Mouse (Mus musculus): ENCODE measurements around the gene Myh7. TPM values are rescaled to one million over a fixed set of nuclear protein-coding genes. Genes with fewer than 3 reads are reported as not detected.

The Myh7 gene
- polyA plus RNA-seq, 1 experiment from 2014 or later = 2.6 TPM

DNA sequence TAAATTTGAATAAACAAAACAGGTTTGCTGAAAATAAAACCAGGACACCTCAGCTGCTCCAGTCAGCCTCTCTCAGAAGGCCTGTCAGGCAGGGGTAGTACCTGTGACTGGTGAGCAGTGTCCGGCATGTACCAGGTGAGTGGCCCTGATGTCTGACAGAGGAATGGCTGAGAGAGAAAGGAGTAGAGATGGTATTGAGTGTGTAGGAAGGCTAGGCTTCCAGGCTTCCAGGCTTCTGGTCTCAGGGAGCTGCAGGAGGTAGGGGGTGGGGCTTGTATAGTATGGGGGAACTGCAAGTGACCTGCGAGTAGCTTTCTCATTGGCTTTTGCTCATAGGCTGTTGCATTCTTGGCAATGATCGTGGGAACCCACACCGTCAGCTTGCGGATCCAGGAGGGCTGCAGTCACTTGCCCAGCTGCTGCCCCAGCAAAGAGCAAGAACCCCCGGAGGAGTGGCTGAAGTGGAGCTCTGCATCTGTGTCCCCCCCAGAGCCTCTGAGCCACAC, 61.7 kb downstream of the Myh7 start, which contains the start of gene Il25:
Gene Il25, plus strand, starts transcription at position 51 of the 506 bp plus-strand sequence.
- H3K27ac ChIP-seq (ENCODE audit: low read length) = no peak within 1 kb of the TSS
- 36% methylated on average over 6 of the region's 6 CpGs for WGBS
- peaks cover 14% of the 10 kb centered on the region for H3K4me1 ChIP-seq (ENCODE audit: control insufficient read depth, insufficient read depth, low read length)
- H3K9me3 ChIP-seq (ENCODE audit: control insufficient read depth, low read length) = no peaks in the 10 kb centered on the region
- H3K4me3 ChIP-seq (ENCODE audit: low read length) = no peak within 1 kb of the TSS
- H3K9ac ChIP-seq (ENCODE audit: low read depth, low read length) = peak within 1 kb of the TSS; percentile 29; the same call in 1 of the 2 replicates
- no peaks in the 10 kb centered on the region for H3K27me3 ChIP-seq (replicated peaks; ENCODE audit: control insufficient read depth, insufficient read depth, low read length)
- ATAC-seq = no peak
- no peak within 1 kb of the TSS for H3K4me2 ChIP-seq (ENCODE audit: low read depth, low read length)
- no peaks in the 10 kb centered on the region for H3K36me3 ChIP-seq (ENCODE audit: control insufficient read depth, insufficient read depth, low read length)

DNA sequence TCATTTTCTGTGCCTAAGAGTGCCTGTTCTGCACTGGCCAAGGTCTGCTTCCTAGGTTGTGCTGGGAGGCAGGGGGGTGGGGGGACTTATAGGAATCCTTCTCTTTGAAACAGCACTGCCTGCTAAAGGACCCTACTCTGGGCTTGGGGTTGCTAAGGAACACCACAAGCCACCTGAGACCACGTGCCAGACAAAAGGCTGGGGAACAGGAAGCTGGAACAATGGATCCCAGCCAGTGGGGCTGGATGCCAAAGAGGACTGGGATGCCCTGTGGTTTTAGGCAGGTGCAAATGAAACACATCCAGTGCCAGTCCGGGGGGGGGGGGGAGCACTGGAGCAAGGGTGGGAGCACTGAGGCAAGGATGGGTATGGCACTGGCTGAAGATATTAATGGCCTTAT, 64.0 kb downstream of the Myh7 start:
- H3K4me1 ChIP-seq (ENCODE audit: control insufficient read depth, insufficient read depth, low read length) = peaks cover 31% of the 10 kb centered on the region
- H3K4me3 ChIP-seq (ENCODE audit: low read length) = no peak overlapping the region
- 8% methylated on average over 2 of the region's 2 CpGs for WGBS
- H3K27me3 ChIP-seq (replicated peaks; ENCODE audit: control insufficient read depth, insufficient read depth, low read length) = no peaks in the 10 kb centered on the region; the same call in 1 of the 2 replicates
- H3K36me3 ChIP-seq (ENCODE audit: control insufficient read depth, insufficient read depth, low read length) = no peaks in the 10 kb centered on the region
- H3K9me3 ChIP-seq (ENCODE audit: control insufficient read depth, low read length) = no peaks in the 10 kb centered on the region
- H3K9ac ChIP-seq (ENCODE audit: low read depth, low read length) = no peak overlapping the region
- H3K4me2 ChIP-seq (ENCODE audit: low read depth, low read length) = no peak overlapping the region
- H3K27ac ChIP-seq (ENCODE audit: low read length) = no peak overlapping the region
- no peak for ATAC-seq

DNA sequence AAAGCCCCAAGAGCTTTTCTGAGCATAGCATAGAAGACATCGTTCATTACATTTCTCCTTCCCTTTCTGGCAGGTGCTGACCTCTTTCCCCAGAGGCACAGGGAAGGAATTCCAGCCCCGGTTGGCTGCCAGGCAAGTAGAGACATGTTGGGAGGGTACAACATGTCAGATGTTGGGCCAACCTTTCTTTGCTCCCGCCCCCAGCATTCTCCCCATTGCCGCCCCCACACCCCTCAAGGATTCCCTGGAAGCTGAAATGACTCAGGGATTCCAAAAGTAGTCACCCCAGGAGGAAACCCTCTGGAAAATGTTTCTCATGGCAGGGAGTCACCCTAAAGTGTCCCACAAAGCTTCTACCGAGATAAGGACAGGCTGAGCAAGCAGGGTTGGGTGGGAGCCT, 64.6 kb downstream of the Myh7 start:
- 65% methylated on average over 5 of the region's 5 CpGs for WGBS
- Histone ChIP-seq H3K27ac (ENCODE audit: low read length) (no peak overlapping the region), H3K36me3 (ENCODE audit: control insufficient read depth, insufficient read depth, low read length) (no peaks in the 10 kb centered on the region), H3K4me1 (ENCODE audit: control insufficient read depth, insufficient read depth, low read length) (peaks cover 31% of the 10 kb centered on the region), H3K27me3 (replicated peaks; ENCODE audit: control insufficient read depth, insufficient read depth, low read length) (no peaks in the 10 kb centered on the region; the same call in 1 of the 2 replicates), H3K9ac (ENCODE audit: low read depth, low read length) (no peak overlapping the region), H3K9me3 (ENCODE audit: control insufficient read depth, low read length) (no peaks in the 10 kb centered on the region), H3K4me2 (ENCODE audit: low read depth, low read length) (no peak overlapping the region), H3K4me3 (ENCODE audit: low read length) (no peak overlapping the region)
- ATAC-seq = no peak

DNA sequence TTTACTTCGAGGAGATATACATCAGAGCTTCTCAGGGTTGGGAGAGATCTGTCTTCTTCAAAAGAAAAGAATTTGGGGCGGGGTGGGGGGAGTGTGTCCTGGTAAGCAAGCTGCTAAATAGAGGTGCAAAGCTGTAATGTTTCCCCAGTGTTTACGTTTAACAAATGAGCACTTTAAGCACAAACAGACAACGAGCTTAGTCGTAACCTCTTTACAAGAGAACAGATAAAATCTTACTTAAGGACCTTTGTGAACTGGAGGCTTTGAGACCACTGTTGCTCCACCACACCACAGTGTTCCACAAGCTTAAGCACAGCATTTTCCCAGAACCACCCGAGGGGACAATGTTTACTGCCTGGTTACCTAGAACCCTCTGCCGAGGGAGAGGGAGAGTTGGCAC, 67.1 kb downstream of the Myh7 start:
- WGBS = 21% methylated on average over 7 of the region's 7 CpGs
- H3K4me1 ChIP-seq (ENCODE audit: control insufficient read depth, insufficient read depth, low read length) = peaks cover 30% of the 10 kb centered on the region
- ATAC-seq = 0 out of 2 replicates have a peak, but pooled peaks have one; percentile 0

DNA sequence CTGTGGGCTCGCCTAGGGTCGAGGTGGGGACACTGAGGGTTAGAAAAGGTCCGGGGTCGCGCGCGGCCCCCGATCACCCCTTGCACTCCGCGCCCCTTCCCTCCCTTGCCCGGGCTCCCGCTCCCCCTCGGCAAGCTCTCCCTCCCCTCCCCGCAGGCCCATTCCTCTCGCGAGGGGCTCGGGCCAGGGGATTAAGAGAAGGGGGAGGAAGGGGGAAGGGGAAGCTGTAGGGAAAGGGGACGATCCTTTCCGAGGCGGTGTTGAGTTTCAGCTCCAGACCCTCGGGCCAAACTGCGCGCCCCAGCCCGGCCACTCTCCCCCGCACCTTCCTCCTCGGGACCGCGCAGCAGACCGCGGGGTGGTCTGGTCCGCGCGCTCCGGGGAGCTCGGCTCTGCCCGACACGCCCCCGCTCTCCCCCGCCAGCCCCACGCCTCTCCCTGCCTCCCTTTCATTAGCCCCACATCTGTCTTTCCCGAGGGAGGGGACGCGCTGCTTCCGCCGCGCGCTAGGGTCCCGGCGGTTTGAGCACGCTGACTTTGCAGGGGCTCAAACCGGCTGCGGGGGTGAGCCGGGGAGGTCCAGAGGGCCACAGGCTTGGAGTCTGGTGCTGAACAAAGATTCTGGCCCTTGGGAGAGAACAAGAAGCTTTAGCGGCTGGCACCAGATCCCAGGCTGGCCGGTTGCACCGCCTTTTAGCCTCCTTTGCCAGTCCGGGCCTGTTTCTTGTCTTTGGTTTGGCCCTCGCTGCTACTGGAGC, 67.8 kb downstream of the Myh7 start:
- H3K27me3 ChIP-seq (replicated peaks; ENCODE audit: control insufficient read depth, insufficient read depth, low read length) = no peaks in the 10 kb centered on the region; the same call in 1 of the 2 replicates
- 2% methylated on average over 53 of the region's 58 CpGs for WGBS
- ATAC-seq = peak; percentile 77
- H3K9me3 ChIP-seq (ENCODE audit: control insufficient read depth, low read length) = no peaks in the 10 kb centered on the region
- no peaks in the 10 kb centered on the region for H3K36me3 ChIP-seq (ENCODE audit: control insufficient read depth, insufficient read depth, low read length)
- peaks cover 30% of the 10 kb centered on the region for H3K4me1 ChIP-seq (ENCODE audit: control insufficient read depth, insufficient read depth, low read length)
- H3K27ac ChIP-seq (ENCODE audit: low read length) = peak overlapping the region; percentile 99
- peak overlapping the region; percentile 93 for H3K4me2 ChIP-seq (ENCODE audit: low read depth, low read length)
- H3K4me3 ChIP-seq (ENCODE audit: low read length) = peak overlapping the region; percentile 63
- peak overlapping the region; percentile 89 for H3K9ac ChIP-seq (ENCODE audit: low read depth, low read length)

More for the DNA sequence above, 67.1 kb downstream of the Myh7 start:
- H3K27me3 ChIP-seq (replicated peaks; ENCODE audit: control insufficient read depth, insufficient read depth, low read length) = no peaks in the 10 kb centered on the region; the same call in 1 of the 2 replicates
- H3K36me3 ChIP-seq (ENCODE audit: control insufficient read depth, insufficient read depth, low read length) = no peaks in the 10 kb centered on the region
- peak overlapping the region; percentile 93 for H3K4me2 ChIP-seq (ENCODE audit: low read depth, low read length)
- peak overlapping the region; percentile 89 for H3K9ac ChIP-seq (ENCODE audit: low read depth, low read length)
- H3K4me3 ChIP-seq (ENCODE audit: low read length) = peak overlapping the region; percentile 63
- H3K9me3 ChIP-seq (ENCODE audit: control insufficient read depth, low read length) = no peaks in the 10 kb centered on the region
- H3K27ac ChIP-seq (ENCODE audit: low read length) = peak overlapping the region; percentile 99

DNA sequence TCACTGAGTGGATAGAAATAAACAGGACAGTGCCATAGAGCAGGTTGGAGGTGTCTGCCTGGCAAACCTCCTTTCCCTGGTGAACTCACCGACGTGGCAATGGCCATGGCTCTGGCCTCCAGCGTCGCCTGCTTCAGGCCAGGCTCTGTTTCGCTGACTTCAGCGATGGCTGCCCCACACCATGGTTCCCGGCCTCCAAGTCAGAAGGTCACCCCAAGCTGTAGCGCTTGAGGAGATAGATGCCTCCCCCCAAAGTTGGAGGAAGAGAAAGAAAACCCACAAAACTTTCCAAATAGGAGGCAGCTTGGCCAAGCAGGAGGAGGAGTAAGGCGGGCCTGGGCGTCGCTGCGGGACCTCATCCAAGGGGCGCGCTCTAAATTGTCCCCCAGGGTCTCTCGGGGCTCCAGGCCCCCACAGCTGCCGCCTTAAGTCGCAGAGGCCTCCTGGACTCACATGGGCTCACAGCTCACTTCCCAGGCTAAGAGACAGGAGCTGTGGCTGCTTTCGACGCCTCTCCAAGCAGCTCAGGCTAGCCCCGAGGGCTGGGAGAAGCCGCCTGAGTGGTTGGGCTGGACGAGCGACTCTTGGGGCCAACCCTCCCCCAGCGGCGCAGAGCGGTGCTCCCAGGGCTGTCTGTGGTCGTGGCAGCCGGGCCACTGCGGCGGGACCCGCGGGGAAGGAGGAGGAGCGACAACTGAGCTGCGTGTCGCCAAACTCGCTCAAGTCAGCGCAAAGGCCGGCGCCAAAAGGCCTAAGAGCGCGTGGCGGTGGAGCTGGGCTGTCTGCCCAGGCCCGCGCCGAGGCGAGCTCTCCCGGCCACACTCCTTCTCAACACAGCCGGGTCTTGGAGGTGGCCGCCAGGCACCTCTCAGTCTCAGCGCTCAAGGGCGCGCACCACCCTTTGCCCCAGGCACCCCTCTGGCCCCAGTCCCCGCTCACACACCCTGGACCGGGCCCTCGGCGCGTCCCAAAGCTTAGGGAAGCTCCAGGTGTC, 68.8 kb downstream of the Myh7 start, which contains the start of gene Efs:
Gene Efs, minus strand, starts transcription at position 778 of the 994 bp plus-strand sequence.
- peak within 1 kb of the TSS; percentile 99 for H3K27ac ChIP-seq (ENCODE audit: low read length)
- peak; percentile 65 for ATAC-seq
- no peaks in the 10 kb centered on the region; the same call in 1 of the 2 replicates for H3K27me3 ChIP-seq (replicated peaks; ENCODE audit: control insufficient read depth, insufficient read depth, low read length)
- H3K4me2 ChIP-seq (ENCODE audit: low read depth, low read length) = peak within 1 kb of the TSS; percentile 93
- 5% methylated on average over 57 of the region's 57 CpGs for WGBS
- peaks cover 30% of the 10 kb centered on the region for H3K4me1 ChIP-seq (ENCODE audit: control insufficient read depth, insufficient read depth, low read length)
- peak within 1 kb of the TSS; percentile 63 for H3K4me3 ChIP-seq (ENCODE audit: low read length)
- H3K9me3 ChIP-seq (ENCODE audit: control insufficient read depth, low read length) = no peaks in the 10 kb centered on the region
- peak within 1 kb of the TSS; percentile 89 for H3K9ac ChIP-seq (ENCODE audit: low read depth, low read length)
- H3K36me3 ChIP-seq (ENCODE audit: control insufficient read depth, insufficient read depth, low read length) = no peaks in the 10 kb centered on the region; the same call in 1 of the 2 replicates

DNA sequence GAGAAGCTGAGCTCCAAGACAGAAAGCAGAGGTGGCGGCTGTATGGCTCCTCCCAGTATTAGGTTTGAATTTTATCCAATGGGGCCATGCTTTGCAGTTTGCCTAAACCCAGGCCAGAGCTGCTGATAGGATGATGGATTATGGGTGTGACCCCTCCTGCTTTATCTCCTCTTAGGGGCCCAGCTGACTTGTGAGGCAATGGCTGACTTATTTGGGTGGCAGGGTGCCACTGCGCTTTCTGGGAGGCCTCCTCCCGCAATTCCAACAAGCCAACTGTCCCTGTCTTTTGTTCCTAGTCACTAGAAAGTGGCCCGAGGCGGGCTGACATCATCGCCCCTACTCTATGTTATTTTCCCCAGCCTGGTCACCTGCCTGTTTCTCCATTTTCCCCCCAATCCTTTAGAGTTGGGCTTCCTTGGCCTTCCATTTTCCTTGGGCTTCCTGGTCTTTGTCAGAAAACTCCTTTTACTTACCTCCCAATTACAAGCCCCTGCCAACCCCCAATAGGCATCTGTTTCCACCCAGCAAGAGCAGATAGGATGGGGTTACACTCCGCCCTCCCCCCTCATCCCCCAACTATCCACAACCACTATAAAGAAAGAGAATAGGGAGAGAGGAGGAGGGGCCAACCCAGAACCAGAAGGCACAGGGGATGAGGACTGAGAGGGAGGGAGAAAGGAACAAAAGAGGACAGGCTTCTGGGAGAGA, 69.6 kb downstream of the Myh7 start:
- Histone ChIP-seq H3K9ac (ENCODE audit: low read depth, low read length) (peak overlapping the region; percentile 89), H3K9me3 (ENCODE audit: control insufficient read depth, low read length) (no peaks in the 10 kb centered on the region), H3K4me1 (ENCODE audit: control insufficient read depth, insufficient read depth, low read length) (peaks cover 24% of the 10 kb centered on the region), H3K4me2 (ENCODE audit: low read depth, low read length) (peak overlapping the region; percentile 93), H3K27me3 (replicated peaks; ENCODE audit: control insufficient read depth, insufficient read depth, low read length) (no peaks in the 10 kb centered on the region; the same call in 1 of the 2 replicates), H3K36me3 (ENCODE audit: control insufficient read depth, insufficient read depth, low read length) (peaks cover 2% of the 10 kb centered on the region; the same call in 1 of the 2 replicates), H3K27ac (ENCODE audit: low read length) (peak overlapping the region; percentile 99), H3K4me3 (ENCODE audit: low read length) (peak overlapping the region; percentile 63)
- WGBS = 27% methylated on average over 7 of the region's 7 CpGs
- peak; percentile 57 for ATAC-seq
